Mouse (Mus musculus) activated CD4-positive, CD25-positive, alpha-beta regulatory T cell, adult 4 months (primary cell): Measurements from ENCODE around the gene Ttc7. TPM values are rescaled to one million over a fixed set of nuclear protein-coding genes. Genes with fewer than 3 reads are reported as not detected.

Source experiments
- ATAC-seq: one replicate; pipeline ENCODE4 v1.8.0; 2017
- polyA plus RNA-seq, 2 experiments: library from polyadenylated mRNA; unstranded; fragments of 100-300 nt; shearing (Covaris generic); gene quantifications; one replicate each; pipeline ENCODE4 v1.2.1; 2017

Gene Ttc7
- polyA plus RNA-seq, 2 experiments from 2014 or later = 21.2 to 24.5 TPM

DNA sequence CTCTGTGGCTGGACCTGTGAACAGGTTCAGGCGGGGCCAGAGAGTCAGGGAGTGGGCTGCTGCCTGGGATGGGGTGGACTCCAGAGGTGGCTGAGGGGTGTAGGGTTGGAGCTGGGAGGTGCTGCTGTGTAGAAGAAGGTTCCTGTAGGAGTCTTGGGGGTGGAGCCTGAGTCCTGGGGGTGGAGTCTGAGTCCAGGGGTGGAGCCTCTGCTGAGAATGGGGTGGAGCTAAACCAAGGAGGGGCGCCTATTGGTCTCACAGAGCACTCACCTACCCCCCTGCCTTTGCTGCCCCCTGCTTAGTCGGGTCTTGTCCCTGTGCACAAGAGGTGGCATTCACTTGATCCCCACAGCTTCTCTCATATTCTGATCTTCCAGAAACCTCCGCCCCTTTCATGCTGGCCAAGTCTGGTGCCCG is 31.9 kb downstream of the Ttc7 start:
- peak; percentile 20 for ATAC-seq

DNA sequence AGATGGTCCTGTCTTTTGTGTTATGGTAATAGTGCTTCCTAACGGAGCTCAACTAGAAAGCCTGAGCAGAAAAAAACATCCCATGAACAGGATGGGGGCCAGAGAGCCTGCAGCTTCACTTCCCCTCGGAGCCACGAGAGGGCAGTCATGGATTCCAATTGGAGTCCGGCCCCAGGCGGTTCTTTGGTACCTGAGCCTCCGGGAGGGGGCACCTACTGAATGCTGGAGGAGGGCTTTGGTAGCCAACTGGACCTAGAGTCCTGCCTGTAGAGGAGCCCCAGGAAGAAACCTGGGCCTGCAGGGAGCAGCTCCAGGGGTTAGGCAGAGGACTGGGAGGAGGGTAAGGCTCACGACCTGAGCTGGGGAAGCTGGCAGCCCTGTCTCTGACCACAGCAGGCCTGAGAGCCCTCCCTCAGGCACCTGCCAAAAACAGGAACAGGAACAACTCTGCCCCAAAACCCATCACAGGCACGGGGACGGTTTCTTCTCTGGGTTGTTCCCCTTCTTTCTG is 32.4 kb downstream of the Ttc7 start:
- ATAC-seq = peak; percentile 87

DNA sequence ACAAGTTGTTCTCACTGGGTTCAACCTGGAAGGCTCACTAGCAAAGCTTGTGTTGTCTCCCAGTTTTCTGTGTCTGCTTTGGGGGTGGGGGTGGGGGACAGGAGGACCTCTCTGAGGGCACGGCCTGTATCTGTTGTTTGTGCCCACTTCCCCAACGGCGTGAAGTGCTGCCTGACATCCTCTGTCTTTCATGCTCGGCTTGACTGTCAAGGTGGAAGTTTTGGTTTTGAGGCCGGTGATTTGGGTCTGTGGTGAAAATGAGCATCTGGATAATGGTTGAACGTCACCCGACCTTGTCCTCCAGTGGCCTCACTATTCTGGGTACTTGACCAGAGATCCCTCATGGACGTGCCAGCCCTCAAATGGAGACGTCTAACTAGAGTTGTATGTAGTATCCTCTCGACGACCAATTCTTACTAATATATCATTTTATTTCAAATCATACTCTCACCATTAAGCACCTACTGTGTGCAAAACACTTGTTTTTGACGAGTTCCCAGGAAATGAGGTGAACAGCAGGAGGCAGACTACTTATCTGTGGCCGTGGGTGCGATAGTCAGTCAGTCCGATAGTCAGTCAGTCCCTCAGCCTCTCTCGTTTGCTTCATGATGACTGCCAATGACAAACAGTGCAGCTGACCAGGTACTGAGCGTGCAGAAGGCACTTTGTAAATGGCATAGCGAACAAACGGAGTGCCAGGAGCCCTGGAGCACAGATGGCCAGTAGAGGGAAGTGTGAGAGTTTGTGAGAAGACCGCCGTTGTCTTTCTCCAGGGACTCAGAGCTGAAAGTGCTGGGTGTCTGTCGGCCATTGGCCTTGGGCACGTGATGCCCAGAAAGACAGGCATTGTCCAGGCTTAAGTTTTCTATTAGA is 33.4 kb downstream of the Ttc7 start:
- no peak for ATAC-seq

DNA sequence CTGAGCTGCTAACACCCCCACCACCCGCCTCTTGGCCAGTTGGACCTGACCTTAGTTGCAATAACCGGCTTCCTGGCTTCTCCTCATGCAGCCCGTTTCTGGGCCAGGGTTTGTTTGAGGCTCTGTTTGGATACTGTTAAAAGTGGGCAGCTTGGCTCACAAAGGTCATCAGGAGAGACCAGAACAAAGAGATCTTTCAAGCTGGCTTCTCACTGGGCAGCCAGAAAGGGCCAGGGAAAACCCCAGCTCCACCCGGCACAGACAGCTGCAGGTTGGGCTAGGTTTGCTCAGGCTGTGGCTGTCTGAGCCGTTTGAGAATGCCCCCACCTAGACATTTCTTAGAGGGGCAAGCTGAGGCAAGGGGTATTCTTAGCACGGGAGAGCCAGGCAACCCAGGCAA is 34.6 kb downstream of the Ttc7 start:
- ATAC-seq = no peak

DNA sequence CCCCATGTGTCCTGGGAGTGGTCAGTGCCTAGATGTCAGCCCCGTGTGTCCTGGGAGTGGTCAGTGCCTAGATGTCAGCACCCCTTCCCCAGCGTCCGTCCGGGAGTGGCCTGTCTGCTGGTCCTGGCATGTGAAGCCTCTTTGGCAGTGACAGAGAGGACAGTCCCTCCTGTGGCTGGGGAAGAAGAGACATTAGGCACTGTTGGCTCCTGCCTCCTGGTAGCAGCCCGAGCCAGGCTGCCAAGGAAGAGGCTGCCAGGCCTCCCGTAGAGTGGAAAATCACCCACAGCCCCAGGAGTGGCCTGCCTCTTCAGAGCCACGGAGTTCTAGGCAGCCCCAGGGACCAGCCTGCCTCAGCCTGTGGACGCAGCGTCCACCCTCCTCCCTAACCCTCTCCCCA is 35.3 kb downstream of the Ttc7 start:
- no peak for ATAC-seq

DNA sequence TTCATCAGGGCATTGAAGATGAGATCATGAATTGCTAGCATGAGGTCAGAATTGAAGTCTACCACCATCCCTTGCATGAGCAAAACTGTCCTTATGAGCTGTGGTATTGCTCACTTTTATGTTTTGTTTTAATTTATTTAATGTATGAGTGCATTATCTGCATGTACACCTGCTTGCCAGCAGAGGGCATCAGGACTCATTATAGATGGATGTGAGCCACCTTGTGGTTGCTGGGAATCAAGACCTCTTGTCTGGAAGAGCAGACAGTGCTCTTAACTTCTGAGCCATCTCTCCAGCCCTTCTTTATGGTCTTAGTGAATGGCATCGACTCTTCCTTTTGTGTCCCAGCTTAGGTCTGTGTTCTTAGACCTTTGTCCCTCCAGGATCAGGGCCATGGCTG is 39.0 kb downstream of the Ttc7 start:
- peak; percentile 57 for ATAC-seq

DNA sequence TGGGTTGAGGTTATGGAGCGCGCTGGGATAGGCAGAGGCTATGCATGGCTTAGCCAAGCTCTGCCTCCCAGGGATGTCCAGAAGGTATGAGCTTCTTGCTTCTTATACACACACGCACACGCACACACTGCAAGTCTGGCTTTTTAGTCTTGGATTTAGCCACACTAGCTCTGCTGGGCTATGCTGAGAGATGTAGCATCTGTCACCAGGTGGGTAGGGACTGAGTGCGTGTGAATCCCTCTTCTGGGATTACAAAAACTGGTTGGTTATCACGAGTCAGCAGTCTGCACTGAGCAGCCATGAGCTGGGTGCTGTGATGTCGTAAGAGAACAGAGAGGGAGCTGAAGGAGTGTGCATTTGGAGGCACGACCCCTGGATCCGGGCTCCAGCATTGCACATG is 40.5 kb downstream of the Ttc7 start:
- no peak for ATAC-seq

DNA sequence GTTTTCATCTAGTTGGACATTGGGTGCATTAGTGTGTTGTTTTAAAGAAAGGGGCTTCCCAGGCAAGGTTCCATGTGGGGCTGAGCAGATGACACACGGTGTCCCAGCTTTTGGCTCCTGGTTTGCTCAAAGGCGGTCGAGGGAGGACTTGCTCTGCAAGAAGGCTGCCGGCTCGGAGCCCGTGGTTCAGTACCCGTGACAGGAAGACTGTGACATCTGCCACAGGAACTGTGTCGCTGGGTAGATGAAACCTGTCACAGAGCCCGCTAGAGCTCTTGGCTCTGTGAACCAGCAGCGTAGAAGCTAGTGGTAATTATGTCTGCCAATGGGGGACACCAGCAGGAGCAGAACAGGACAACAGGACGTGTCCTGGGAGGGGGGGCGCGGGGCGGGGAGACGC is 42.8 kb downstream of the Ttc7 start:
- no peak for ATAC-seq

DNA sequence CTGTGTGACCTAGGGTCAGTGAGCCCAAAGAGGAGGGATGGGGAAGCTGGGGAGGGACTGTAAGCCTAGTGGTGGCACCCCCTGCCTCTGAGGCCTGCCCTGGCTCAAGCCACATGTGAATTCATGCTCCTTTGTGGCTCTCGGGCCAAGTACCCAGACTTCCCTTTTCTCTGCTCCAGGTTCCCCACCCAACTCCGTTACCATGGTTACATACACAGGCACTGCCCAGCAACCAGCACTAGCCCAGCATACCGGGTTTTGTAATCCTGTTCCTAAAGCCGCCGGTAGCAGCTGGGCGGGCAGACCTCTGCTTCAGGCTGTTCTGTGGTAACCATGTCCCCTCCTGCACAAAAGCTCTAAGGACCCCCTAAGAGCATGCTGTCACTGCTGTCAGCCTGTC is 44.3 kb downstream of the Ttc7 start:
- no peak for ATAC-seq

DNA sequence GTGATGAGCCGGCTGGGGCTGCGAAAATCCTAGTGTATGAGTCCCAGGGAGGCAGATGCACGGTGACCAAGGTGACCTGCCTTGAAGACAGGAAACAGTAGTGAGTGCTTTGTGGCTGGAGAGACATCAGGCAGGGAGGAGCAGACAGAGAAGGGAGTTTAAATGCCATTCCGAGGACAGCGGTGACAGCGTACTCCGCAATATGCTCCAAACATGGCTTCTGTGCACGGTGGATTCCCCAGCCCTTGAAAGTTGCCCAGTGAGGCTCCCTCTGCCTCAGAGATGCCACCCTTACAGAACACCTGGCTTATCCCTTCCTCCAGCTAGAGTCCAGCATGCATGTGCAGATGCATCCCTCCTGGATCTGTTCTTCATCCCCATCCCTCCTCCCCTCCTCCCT is 45.0 kb downstream of the Ttc7 start:
- ATAC-seq = no peak

DNA sequence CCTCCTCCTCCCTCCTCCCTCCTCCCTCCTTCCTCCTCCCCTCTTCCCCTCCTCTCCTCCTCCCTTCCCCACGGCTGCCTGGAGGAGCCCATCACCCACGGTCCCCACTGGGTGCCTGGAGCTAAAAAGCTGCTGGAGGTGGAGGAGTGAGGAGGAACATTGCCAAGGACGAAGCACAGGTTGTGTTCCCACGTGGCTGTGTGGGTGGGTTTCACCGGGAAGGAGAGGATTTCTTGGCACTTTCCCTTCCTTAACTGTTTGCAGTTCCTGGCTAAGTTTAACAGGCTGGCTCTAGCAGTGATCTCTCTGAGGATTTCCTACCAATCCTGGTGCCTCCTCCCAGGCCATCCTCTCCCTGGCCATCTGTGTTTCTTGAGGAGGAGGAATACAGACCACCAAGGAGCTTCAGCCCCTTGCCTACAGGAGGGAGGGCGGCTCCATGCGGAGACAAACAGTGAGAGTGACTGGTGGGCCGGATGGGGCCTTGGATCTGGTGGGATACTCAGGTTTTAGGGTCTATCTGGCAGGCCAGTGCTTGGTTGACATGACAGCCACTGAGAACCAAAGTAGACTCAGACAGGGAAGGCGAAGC is 45.6 kb downstream of the Ttc7 start:
- no peak for ATAC-seq

DNA sequence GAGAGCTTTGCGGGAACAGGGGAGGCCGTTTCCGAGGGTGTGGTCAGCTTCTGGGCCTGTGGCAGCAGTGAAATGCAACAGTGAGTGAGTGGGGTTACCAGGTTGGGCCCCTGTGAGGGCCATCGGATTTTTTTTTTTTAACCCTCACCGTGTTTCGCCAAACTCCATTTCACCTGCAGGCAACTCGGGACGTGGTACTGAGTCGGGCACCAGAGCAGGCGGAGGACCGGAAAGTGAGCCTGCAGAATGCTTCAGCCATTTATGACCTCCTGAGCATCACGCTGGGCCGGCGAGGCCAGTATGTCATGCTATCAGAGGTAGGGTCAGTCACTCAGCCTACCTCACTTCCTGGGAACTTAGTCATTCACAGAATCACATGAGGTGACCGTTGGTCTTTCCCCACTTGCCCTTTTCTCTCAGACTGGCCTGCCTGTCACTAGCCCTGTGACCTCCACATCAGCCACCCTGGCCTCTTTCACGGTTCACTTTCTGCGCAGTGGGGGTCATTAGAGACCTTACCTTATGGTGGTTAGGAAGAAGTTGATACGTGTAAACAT is 46.5 kb downstream of the Ttc7 start:
- ATAC-seq = no peak

DNA sequence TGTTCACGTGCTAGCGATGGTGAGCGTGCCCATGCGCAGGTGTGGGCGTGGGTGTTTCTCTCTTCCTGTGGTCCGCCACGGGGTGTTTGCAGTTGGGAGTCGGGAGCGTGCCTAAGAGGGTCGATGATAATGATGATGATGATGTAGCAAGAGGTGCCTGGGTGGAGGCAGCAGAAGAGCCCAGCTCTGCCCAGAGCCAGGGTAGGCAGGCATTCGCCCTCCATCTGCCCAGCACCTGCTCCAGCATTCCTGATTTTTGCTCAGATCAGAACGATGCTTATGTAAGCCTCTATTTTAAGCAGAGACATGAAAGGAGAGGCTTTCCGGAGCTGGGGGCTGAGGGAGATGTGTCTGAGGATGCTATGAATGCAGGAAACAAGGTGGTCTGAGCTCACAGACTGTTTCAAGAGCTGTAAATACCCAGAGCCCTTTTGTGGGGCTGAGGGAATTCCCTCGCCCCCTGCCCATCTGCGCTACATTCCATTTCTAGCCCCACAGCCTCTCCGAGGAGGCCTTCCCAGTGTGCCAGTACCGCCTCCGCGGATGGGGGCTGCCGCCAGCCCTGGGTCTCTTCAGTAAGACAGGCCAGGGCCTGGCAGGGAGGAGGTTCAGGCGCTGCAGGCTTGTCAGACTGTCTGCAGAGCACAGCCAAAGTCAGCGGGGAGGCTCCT is 47.7 kb downstream of the Ttc7 start:
- ATAC-seq = no peak

DNA sequence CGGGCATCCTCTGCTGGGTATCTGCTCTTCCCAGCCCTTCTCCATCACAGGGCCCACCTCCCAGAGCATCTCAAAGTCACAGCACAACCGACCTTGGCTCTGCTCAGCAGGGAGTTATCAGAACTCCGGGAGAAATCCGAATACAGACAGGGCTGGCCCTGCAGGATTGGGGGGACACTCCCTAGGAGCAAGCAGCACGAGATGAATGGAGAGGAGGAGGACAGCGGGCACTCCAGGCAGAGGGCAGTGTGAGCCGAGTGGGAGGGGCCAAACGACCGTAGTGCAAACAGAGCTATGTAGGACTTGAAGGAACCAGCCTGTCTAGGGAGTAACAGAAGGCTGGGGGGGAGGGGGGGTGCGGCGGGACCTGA is 48.2 kb downstream of the Ttc7 start:
- ATAC-seq = no peak

DNA sequence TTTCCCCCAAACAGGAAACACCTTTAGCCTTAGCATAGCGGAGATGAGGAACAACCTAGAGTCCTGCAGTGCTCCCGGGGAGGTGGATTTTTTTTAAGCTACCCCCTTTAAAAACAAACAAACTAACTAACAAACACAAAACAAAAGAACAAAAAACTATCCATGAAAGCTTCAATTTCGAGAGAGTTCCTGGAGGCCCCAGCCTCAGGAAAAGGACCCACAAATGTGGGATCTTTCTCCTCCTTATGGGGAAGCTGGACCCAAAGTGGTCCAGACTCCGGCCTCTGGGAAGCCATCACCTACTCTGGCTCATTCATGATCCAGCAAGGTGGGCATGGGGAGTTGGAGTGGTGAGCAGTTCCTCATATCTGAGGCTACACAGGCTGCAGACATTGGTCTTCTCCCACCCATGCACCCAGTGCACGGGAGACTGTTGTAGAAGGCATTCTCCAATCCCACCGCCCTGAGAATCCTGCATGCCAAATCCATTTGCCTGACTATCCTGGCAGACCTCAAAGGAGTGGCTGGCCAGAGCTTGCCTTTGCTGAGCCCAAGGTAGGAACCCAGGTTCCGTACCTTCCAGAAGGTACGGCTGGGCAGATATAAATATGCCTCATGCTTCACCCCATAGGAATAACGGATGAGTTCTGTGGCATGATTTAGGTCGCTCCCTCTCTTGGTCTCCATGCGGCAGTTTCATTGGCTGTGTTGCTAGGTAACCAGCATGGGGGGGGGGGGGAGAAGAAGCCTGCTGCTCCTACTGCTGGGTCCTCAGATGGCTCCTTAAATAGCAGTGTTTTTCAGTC is 48.9 kb downstream of the Ttc7 start:
- no peak for ATAC-seq

DNA sequence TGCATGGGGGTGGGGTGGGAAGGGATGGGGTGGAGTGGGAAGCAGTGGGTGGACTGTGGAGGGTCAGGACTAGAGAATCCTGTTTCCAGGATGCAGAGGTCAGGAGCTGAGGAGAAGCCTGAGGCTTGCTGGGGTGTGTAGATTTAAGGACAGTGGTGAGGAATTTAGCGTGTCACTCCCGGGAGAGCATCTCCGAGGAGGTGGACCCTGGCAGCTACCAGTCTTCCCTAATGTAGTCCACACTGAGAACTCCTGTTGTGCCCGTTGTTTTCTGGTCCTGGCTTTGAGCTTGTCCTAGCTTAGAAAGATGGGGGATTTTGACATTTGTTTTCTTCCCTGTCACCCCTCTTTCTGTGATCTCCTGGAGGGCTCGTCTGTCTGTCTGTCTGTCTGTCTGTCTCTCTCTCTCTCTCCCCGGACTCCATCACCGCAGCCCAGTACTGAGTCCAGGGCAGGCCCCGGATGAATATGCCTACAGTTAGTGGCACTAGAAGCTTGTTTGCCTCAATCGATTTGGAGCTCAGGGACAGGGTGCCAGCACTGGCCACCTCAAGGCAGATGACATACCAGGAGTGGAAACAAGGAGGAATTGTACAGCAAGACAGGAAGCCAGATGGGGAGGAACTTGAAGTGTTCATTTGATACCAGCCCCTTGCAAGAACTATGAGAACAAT is 49.6 kb downstream of the Ttc7 start:
- no peak for ATAC-seq

DNA sequence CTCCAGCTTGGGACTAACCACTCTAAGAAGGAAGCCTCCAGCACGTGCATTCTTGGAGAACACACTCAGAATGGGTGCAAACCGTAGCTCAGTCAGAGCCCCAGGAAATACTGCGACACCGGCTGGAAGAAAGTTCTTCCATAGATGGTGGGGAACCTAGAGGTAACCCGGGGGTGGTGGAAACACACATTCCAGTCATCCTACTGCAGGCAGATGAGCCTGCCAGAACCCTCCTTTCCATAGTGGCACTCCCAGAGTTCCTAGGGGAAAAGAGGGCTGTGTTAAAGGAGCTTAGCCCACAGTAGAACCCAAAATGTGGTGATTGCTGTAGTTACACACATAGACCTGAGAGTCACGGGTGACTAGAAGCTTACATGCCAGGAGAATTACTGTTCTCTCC is 50.2 kb downstream of the Ttc7 start:
- no peak for ATAC-seq

DNA sequence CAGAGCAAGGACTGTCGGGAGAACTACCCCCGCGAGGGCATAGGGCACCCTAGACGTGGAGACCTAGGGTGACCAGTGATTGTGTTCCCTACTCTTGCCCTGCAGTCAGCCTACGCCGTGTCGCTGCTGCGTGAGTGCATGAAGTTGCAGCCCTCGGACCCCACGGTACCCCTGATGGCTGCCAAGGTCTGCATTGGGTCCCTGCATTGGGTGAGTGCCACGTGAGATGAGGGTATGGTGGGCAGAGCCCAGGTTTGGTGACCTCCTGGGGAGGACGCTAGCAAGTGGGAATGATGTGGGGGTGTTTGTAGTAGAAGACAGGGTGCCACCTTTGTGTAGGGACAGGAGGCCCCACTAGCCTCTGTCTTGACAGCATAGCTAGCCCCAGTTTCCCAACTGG is 51.5 kb downstream of the Ttc7 start:
- ATAC-seq = no peak

DNA sequence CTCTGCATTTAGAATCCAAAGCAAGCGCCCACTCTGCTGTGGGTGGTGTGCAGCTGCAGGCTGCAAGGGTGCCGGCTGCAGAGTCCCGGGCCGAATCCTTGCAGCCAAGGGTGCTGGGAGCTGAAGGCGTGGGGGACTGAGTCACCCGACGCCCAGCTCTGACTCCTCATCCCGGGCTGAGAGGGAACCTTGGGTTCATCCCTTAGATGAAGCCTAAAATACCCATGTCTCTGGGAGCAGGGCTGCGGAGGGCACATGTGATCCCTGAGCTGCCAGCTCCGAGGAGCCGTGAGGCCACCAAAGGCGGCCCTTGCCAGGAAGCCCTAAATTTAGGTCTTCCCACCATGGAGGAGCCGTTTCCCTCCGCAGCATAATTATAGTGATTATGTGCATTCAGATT is 52.5 kb downstream of the Ttc7 start:
- no peak for ATAC-seq

DNA sequence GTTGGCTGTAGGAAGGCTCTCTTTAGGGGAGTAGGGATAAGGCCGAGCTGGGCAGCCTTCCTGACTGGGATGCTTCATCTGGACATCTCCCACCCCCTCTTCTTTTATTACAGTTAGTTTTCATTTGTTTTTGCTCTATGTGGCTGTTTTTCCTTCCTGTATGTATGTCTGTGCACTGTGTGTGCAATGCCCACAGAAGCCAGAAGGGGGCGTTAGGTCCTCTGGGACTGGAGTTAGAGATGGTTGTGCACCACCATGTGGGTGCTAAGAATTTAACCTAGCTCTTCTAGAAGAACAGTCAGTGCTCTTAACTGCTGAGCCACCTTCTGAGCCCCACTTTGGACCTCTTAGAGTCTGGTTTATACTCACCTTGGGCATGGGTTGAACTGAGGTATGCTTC is 53.0 kb downstream of the Ttc7 start:
- no peak for ATAC-seq

DNA sequence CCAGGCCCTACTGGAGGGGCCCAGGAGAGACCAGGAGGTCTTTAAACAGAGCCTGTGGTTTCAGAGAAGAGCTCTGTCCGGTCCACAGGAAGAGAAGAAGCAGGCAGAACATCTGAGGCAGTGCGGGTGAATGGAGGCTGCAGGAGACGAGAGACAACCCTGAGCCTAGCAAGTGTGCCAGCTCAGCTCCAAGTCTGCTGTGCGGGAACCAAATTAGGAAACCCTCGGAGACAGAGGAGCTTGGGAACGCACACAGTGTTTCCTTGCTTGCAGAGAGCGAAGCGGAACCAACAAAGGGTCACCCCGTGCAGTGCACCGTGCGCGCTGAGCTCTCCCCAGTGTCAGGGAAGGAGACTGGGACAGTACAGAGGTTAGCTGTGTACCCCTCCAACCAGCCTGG is 54.2 kb downstream of the Ttc7 start:
- ATAC-seq = no peak

DNA sequence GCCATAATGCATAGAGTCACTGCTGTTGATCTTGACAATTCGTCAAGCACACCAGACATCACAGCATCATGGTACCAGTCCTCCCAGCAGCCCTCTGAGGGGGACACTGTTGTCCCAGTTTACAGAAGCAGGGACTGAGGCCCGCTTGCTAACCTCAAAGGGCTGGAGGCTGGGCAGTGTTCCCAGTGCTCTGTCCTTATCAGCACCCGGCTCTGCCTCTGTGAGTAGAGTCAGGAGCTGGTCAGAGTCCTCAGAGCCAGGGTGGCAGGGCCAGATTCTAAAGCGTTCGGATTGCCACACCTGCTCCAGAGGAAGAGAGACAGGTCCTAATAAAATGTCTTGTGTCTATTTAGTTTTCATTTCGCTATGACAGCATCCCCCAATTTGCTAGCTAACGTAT is 55.0 kb downstream of the Ttc7 start:
- ATAC-seq = no peak
